Mouse (Mus musculus) layer of hippocampus, adult 8-10 months (tissue): ENCODE results near the gene Cep97. TPM values are rescaled to one million over a fixed set of nuclear protein-coding genes. Genes with fewer than 3 reads are reported as not detected.
"Not testable (repeated sequence)": the region's sequence is repeated elsewhere in the genome, so short reads cannot be mapped to it uniquely, and the experiment has no call there.

Experiments
- DNase-seq, 2 experiments: peaks; one replicate each; pipeline ENCODE4 v3.0.0; 2022; ENCODE audit warnings: low spot score in 2 of 2
- total RNA-seq, 4 experiments: library from RNA; stranded (reverse); gene quantifications; 2 replicates each; pipeline ENCODE4 v1.2.4; 2022

Cep97 gene
- 10 to 100 TPM; 16.4 to 21.1 (median 18.9) TPM for total RNA-seq

DNA sequence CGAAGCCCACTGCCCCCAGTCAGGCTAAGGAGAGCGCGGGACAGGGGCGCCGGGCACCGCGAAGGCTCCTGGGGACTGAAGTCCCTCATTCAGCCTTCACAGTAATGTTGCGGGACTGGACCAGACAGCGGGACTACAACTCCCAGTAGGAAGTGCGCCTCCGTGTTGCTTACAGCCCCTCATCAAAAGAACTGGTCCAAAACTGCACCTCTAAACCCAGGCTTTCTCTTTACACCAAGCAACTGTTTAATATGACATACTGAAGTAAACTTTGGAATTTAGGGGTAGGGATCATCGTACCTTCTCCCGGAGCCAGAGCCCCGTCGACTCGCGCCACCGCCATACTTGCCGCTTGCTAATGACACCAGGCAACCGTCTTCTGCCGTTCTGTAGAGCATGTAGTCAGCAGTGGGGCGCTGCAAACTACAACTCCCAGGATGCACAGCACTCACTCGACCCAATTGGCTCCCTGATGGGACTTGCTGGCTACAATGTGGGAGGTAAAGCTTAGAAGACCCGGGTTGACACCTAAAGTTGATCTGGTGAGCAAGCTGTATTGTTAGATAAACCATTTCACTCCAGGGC lies at the start of gene Cep97:
Gene Cep97, minus strand, starts transcription at position 403 of the 585 bp plus-strand sequence.
- DNase-seq, result peak; percentile 94 to 95

DNA sequence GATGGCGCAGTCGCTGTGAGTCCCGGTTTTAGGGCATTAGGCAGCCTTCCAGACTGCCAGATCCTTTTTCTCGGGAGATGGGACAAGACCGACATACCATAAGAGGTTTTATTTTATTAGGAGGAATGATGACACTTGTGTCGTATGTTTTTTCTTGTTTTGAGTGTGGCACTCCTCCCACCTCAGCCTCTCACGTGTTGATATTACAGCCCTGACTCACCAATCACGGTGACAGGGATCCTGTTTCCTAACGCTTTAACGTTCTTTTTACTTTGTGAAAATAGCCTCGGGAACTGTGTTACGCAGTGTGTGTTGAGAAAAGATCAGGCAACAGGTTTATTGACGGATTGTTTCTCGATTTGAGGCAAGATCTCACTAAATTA lies 40.2 kb upstream of the Cep97 start:
- peak in 1 of 2 experiments; percentile 47 for DNase-seq

DNA sequence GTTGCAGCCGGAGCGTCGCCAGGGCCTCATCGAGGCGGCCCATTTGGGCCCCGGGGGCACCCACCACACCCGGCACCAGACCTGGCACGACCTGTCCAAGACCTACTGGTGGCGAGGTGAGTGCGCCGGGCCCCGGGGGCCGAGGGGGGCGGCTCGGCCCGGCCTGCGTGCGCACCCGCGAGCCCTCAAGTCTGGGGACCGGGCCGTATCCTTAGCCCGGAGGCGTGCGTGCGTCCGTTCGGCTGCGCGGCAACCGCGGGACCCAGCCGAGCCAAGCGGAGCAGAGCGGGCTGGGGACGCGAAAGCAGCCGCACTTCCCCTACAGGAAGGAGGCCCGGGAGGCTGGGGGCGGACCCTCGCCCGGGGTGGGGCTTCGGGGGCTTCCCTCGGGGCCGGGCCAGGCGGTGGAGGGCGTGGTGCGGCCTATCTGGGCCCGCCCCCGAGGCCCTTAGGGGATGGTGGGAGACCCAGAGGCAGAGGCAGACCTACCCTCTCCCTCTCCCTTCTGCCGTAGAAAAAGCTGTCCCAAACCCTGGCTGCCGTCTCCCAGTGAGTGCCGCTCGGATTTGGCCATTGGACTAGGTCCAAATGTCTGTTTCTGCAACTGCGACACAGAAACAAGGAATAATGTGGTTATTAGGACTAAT lies 39.7 kb upstream of the Cep97 start:
- peak; percentile 76 to 80 for DNase-seq

DNA sequence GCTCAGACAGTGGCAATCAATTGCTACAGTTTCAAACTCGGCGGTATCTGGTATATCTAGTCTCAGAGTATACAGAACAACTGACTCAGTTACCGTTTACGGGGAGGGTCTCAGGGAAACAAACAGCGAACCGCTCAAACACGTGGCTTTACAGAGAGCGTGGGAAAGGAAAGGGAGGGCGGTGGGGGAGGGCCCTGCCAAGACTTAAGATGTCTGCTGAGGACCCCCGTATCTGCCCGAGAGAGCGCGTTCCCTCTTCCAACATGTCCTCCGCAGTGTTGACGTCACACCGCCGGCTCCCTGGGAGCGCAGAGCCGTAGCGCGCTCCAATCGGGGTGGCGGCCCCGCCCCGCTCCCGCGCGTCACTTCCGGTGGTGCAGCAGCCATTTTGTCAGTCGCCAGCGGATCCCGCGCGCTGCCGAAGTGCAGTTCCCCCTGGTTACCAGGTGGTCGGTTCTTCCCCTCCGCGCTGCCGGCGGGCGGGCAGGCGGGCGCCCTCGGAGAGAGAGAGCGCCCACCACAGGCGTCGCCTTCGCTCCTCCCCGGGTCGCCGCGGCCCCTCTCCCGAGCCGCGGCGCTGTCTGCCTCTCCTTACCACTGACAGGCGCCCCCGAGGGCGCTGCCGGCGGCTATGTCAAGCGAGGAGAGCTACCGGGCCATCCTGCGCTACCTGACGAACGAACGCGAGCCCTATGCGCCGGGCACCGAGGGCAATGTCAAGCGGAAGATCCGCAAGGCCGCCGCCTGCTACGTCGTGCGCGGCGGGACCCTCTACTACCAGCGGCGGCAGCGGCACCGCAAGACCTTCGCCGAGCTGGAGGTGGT lies 39.0 kb upstream of the Cep97 start, which contains the start of gene Zbtb11:
Gene Zbtb11, plus strand, starts transcription at position 453 of the 825 bp plus-strand sequence.
- DNase-seq, result peak; percentile 96 to 99

DNA sequence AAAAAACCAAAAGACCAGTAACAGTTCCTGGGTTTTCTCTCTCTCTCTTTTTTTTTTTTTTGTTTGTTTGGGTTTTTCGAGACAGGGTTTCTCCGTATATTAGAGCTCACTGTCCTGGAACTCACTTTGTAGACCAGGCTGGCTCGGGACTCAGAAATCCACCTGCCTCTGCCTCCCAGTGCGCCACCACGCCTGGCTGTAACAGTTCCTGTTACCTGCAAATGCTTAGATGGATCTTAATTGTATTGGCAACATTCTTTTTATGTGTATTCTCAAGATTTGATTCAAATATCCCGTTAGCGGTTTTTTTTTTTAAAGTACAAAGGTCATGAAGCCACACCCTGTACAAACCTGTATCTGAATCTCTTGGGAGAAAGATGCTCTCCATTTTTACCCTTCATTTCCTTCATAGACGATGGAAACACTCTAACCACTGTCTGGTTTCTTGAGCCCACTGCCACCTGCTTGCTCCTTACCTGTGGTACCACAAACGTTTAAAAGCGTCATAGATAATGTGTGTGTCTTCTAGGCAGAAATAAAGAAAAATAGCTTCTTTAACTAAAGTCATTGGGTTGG lies 38.1 kb upstream of the Cep97 start:
- no peak for DNase-seq

DNA sequence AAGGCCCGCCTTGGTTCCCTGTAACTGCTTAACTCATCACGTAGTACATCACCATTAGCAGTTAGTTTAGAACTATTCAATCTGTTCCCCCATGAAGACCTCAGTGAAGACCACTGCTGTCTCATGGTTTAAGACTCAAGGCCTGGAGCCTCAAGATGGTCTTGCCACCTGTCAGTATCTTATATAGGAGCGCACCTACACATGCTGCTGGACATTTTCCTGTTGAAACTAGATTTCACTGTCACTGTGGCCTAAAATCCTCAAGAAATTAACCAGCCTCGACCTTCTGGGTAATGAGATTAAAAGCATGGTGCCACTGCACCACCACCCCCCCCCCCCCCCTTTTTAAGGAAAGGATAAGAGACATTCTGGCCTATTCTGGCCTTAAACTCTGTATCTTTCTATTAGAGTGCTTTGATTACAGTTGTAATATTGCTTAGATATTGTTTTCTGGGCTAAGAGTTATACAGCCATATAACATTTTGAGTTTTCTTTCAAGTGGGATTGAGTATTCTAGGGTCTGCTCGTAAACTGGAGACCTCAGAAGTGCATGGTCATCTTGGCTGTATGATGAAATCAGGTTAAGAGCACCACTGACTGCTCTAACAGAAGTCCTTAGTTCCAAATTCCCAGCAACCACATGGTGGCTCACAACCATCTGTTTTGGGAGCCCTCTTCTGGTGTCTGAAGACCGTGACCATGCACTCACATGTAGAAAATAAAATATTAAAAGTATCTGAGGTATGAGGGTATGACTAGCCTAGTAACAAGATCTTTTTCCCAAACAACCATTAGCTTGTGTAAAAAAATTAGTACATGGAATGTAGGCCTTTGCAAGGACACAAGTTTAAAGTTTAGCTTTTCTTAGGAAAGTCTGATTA lies 37.3 kb upstream of the Cep97 start:
- no peak for DNase-seq

DNA sequence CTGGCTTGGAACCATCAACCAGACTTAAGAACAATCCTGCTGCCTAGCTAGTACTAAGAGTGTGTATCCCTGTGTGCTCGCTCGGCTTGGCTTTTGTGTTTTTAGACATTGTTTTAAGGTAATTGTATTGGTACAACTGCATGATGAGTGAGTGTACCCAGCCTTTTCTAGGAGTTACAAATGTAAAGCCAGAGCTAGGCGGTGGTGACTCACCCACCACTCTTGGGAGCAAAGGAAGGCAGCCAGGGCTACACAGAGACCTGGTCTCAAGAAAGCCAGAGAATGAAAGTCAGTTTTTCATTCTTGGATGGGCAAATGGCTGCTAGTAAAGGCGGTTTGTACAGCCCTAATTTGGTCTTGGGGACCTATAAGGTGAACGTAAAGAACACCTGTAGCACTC lies 35.8 kb upstream of the Cep97 start:
- DNase-seq, result no peak

DNA sequence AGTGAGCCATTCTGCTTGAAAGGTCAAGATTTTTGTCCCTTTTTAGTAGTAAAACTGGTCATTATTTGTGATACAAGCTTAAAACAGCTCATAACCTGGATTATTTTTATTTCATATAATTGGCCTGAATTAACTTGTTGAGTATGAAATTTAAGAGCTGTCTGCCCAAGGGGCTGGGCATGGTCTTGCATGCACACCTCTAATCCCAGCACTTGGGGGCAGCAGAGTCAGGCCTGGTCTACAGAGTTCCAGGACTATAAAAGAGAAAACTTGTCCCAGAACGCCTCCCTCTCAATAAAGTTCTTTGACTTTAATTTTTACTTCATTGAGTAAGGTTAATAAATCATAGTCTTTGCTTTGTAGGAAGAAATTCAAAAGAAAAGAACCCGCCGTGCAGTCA lies 34.5 kb upstream of the Cep97 start:
- no peak for DNase-seq

DNA sequence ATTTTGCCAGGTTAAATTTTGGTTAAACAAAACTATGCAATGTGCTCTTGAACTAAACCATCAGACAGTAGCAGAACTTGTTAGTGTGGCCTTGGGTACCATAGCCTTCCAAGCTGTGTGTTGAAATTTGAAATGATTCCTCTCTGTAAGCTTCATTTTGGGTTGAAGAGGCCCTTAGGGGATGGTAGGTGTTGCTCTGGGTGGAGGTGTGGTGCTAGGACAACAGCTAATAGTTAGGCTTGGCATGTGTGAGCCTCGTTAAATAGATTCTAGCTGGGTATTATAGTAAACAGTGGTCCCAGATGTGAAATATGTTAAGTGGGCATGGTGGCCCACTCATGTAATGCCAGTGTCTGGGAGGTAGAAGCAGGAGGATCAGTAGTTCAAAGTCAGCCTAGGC lies 32.6 kb upstream of the Cep97 start:
- DNase-seq, result no peak

DNA sequence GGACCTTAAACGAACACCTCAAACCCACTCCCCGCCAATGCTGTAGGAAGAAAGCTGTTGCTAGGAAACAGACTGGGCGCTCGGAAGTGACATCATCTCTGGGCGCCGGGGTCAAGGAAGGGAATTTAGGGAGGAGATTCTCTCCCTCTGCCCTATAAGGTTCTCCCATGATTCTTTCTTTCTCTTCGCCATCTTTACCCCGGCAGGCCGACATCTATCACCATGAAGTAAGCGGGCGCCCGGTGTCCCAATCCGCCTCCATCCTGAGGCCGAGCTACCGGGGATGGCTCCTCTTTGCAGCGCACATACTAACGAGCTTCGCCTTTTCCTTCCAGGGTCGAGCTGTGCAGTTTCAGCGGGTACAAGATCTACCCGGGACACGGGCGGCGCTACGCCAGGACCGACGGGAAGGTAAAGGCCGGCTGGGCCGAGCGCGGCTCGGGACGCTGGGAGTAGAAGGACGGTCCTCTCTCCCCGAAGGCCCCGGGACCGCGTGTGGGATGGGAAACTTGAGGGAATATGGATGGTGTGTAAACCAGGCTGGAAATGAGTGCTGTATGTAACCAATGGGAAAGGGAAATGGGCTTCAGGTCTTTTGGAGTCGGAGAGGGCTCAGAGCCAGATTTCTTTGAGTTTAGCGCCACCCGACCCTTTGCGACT lies 31.7 kb upstream of the Cep97 start, which contains the start of gene Rpl24:
Gene Rpl24, plus strand, starts transcription at position 64 of the 660 bp plus-strand sequence.
- DNase-seq, result peak; percentile 96

DNA sequence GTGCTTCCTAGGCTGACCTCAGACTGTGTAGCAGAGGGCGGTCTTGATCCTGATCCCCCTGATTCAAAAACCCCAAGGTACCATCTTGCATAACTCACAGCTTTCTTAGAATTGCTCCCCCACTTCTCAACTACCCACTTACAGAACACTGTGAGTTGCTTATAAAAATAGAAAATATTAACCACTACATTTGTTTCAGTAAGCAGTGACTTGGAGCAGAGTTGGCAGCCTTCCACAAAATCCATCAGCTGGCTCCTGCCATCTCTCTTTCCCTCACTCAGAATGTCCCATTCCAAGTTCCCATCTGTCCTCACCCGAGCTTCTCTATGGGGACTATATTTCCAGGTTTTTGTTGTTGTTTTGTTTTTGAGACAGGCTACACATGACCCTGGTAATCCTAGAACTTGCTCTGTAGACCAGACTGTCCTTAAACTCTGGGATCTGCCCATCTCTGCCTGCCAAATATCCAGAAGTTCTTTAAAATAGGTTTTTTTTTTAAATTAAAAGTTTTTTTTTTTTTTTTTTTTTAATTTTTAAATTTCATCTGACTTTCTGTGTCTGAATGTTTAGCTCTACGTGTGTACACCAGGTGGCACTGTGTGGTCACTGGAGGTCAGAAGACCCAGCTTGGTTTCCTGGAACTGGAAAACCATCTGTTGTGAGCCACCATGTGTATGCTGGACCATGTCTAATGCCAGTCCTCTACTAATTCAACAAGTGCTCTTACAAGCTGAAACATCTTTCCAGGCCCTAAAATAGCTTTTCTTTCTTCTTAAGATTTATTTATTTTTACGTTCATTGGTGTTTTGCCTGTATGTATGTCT lies 29.7 kb upstream of the Cep97 start:
- DNase-seq, result peak; percentile 50 to 69

DNA sequence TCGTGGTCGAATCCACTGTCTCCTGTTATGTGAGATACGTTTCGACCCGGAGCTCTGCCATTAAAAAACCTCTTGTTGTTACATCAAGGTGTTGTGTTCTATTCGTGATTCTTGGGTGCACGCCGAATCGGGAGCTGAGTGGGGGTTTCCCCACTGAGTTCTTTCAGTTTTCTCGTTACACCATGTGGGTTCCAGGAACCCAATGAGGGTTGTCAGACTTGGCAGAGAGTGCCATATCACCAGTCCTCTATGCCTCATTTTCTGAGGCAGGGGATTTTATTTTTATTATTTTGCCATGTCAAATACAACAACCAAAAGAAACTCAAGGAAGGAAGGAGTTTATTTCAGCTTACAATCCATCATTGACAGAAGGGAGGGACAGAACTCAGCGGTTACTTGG lies 28.4 kb upstream of the Cep97 start:
- DNase-seq, result not testable (repeated sequence)

DNA sequence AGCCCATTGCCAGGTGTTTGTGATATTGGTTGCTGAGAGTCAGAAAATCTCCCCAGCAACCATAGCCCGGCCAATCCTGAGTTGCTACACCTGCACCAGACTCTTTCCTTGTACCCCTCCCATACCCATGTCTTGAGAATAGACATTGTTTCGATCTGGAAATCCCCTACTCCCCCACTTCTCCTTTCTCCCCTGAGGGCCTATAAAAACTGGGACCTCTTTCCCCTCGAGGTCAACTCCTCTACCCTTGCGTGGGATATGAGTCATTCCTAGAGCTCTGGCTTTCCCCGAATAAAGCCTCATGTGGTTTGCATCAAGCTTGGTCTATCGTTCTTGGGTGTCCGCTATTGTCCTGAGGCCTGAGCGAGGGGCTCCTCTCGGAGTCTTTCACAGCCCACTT lies 19.5 kb upstream of the Cep97 start:
- DNase-seq, result not testable (repeated sequence)

DNA sequence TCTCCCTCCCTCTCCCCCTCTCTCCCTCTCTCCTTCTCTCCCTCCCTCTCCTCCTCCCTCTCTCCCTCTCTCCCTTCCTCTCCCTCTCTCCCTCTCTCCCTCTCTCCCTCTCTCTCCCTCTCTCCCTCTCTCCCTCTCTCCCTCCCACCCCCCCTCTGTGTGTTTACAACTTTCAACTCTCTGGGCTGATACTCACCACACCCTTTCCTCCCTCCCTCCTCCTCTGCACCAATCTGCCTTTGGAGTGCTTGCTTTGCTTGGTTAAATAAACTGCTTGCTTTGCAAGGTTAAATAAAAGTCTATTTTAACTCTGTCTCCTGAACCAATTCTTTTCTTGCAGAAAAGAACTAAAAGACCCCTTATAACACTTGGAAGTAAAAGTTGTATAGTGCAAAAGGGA lies 18.1 kb upstream of the Cep97 start:
- DNase-seq, result no peak

DNA sequence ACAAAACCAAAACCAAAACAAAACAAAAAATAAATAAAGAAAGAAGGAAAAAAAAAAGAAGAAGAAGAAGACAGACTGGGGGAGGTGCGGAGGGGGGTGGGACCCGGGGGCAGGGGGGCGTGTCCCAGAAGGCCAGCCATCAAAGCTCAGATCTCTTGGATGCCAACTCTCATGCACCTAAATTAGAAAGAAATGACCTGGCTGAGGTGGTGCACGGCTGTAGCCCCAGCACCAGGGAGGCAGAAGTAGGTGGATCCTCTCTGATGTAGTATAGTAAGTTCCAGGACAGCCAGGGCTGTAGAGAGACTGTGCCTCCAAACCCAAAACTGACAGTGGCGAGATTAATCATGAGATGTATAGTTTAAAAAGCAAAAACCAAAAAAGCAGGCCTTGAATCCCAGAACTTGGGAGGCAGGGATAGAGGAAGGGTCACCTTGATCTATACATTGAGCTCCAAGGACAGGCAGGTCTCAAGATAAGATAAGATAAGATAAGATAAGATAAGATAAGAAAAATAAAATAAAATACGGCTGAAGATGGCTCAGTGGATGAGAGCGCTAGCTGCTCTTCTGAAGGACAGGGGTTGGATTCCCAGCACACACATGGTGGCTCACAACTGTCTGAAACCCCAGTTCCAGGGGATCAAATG lies 17.1 kb upstream of the Cep97 start:
- no peak for DNase-seq

DNA sequence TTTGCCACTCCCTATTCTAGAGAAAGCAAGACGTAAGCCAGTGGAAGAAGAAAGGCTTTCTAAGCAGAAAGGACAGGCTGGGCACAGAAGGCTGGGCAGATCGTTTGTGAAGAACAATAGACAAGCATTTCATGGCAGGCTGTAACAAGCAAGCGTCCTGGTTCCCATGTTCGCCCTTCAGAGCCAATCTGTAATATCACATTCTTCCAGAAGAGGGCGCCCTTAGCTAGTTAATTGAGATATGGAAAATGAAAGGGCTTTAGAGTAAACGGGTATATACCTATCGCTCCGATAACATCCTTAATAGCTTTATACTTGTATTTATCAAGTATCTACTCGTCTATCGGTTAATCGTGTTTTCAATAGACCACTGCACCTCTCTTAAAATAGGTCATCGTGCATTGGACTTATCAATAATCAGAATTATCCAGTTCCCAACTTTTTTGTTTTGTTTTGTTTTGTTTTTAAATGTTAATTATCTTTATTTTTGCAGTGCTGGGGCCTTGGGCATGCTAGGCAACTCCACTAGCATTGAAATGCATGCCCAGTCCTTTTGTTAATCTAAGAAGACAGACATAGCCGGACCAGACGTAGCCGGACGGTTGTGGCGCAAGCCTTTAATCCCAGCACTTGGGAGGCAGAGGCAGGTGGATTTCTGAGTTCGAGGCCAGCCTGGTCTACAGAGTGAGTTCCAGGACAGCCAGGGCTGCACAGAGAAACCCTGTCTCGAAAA lies 16.5 kb upstream of the Cep97 start:
- peak in 1 of 2 experiments; percentile 82 for DNase-seq

DNA sequence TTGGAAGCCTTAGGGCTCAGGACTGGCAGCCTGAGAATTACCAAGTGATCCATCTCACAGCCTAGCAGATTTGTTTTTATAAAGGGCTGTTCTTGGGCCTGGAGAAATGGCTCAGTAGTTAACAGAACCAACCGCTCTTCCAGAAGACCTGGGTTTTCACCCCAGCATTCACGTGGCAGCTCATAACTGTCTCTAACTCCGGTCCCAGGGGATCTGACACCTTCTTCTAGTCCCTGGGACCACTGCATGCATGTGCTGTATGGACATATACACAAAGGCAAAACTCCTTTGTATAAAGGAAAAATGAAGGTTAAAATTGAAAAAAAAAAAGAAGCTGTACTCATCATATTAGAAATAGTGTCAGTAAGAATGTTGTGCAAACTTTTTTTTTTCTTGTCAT lies 15.8 kb upstream of the Cep97 start:
- no peak for DNase-seq

DNA sequence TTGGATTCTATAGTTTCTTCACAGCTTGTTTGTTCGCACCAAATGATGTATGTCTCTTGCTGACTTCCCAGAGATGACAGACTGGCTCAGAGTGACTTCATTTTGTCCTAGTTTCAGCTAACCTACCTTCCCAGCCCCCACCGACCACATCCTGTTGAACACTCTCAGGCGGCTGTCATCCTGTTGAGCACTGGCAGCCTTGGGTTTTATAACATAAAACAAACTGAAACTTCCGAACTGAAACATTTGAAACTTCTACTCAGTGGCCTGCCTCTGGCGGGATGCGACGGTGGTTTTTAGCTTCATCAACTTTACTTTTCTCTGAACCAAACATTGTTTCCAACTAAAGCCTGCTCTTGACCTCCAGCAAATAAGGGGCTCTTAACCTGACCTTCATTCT lies 14.3 kb upstream of the Cep97 start:
- DNase-seq, result no peak
